Comparison of ENCODE assay signal across 8 mouse cellular contexts in genomic region chrX:155262235-155262914, GRCm38 (mm10). TPM values are rescaled to one million over a fixed set of nuclear protein-coding genes. Genes with fewer than 3 reads are reported as not detected.
DNase-seq lines count a peak whose midpoint lies in the region; ATAC-seq lines count a peak whose summit lies in the region.

Gene Acot9, plus strand, starts transcription at chrX:155262443.

- peak; percentile 93 for DNase-seq in T-cell, adult 2 months (ENCODE audit: low spot score)
- DNase-seq in cerebellum, postnatal 36 days, result peak; percentile 79 to 89
- DNase-seq in frontal cortex, postnatal 36 days (ENCODE audit: low spot score in 2 of 2), result peak; percentile 78 to 86
- peak; percentile 87 for DNase-seq in left cerebral cortex, adult 11 months (ENCODE audit: low spot score)
- DNase-seq in lung, postnatal 4 days, result peak; percentile 91 to 95
- peak; percentile 52 for DNase-seq in retina, postnatal 7 days (ENCODE audit: low read depth, low spot score)
- DNase-seq in urinary bladder, adult 2 months (ENCODE audit: low spot score), result peak; percentile 66

- H3K27ac ChIP-seq in hindbrain, embryonic 15.5 days (replicated peaks), result peak within 1 kb of the TSS; percentile 61

- ATAC-seq in hindbrain, embryonic 15.5 days (ENCODE audit: low FRiP score, low read depth), result peak; percentile 100

- H3K4me3 ChIP-seq in hindbrain, embryonic 15.5 days, result peak within 1 kb of the TSS; percentile 51

- 17% methylated on average over 37 of the region's 37 CpGs for WGBS in hindbrain, embryonic 15.5 days

- peak within 1 kb of the TSS; percentile 56 for H3K9ac ChIP-seq in hindbrain, embryonic 15.5 days

- H3K36me3 ChIP-seq in hindbrain, embryonic 15.5 days, result no peaks in the 10 kb centered on the region

- no peaks in the 10 kb centered on the region for H3K4me1 ChIP-seq in hindbrain, embryonic 15.5 days (replicated peaks)

- H3K27me3 ChIP-seq in hindbrain, embryonic 15.5 days, result no peaks in the 10 kb centered on the region

- H3K4me2 ChIP-seq in hindbrain, embryonic 15.5 days, result peak within 1 kb of the TSS; percentile 53

- H3K9me3 ChIP-seq in hindbrain, embryonic 15.5 days, result no peaks in the 10 kb centered on the region

RNA-seq across cellular contexts. Expression of gene Acot9, which starts in this region (rescaled TPM):
- polyA plus RNA-seq in hindbrain, embryonic 15.5 days (2015; fragmentation: Nextera tagmentation; extraction: Ambion mirVana), result 41.5 and 44.6 TPM in 2 replicates
- 29.7 and 36.1 TPM in 2 replicates for polyA plus RNA-seq in urinary bladder, adult 2 months (2012; rRNA removed)

Comparison
In these comparisons a context has a peak if more than half of its experiments do, and no peak if none do; other contexts are left out.
1. Peak in every context shown above with its lines: DNase-seq, ATAC-seq, H3K4me3 ChIP-seq and H3K27ac ChIP-seq.